Mouse (Mus musculus) activated CD4-positive, CD25-positive, alpha-beta regulatory T cell, adult 4 months (primary cell): Measurements from ENCODE around the gene Wnt6. TPM values are rescaled to one million over a fixed set of nuclear protein-coding genes. Genes with fewer than 3 reads are reported as not detected.
"Not testable (repeated sequence)": the region's sequence is repeated elsewhere in the genome, so short reads cannot be mapped to it uniquely, and the experiment has no call there.

Experiments
- ATAC-seq: one replicate; pipeline ENCODE4 v1.8.0; 2017
- polyA plus RNA-seq, 2 experiments: library from polyadenylated mRNA; unstranded; fragments of 100-300 nt; shearing (Covaris generic); gene quantifications; one replicate each; pipeline ENCODE4 v1.2.1; 2017

The Wnt6 gene
- polyA plus RNA-seq, 2 experiments from 2014 or later = not detected

- ATAC-seq = peak; percentile 42
Measured at GRCm38 (mm10) chr1:74806360-74807311, 34.9 kb downstream of the Wnt6 start.

GRCm38 (mm10) chr1:74807551-74808071 is 35.9 kb downstream of the Wnt6 start:
- ATAC-seq = no peak

DNA sequence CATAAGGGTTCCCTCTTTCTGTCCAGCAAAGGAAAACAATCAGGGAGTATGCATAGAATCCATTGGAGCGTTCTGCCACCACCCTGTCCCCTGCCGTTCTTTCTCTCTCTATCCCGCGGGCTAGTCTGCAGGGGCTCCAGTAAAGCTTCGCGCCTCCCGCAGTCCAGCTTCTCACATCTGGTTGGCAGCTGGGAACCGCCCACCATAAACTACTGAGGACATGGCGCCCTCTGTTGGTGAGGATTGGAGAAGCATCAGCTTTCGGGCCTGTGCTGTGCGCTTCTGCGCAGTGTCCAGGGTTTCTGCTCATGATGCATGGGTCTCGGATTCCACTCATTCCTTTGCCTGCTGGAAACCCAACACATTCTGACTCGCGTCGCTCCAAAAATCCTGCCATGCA is 36.4 kb downstream of the Wnt6 start:
- ATAC-seq = peak; percentile 67

DNA sequence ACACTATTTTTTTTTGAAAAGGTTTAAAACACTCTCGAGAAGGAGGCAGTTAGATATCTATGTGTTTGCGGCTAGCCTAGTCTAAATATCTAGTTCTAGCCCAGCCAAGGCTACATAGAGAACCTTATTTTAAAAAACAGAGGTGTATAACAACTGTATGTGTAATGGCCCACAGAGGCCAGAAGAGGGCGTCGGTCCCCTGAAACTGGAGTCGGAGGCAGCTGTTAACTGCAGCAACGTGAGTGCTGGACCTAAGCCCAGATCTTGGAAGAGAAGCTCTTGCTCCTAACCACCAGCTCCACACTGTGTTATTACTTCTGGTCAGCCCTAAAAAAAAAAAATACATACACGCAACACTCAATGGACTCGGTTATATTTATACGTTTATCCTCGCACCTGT is 37.3 kb downstream of the Wnt6 start:
- ATAC-seq = no peak

GRCm38 (mm10) chr1:74814931-74815647 is 43.4 kb downstream of the Wnt6 start:
- ATAC-seq = no peak

DNA sequence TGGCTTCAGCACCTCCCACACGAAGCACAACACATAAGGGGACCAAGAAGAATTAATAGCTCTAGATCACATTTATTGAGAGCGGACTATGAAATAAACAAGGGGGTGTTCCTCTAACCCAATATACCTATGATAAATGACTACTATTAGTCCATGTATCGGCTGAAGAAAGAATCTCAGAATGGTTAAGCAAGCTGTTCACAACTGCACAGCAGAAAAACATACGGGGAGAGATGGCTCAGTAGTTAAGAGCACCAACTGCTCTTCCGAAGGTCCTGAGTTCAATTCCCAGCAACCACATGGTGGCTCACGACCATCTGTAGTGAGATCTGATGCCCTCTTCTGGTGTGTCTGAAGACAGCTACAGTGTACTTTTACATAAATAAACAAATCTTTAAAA is 44.3 kb downstream of the Wnt6 start:
- not testable (repeated sequence) for ATAC-seq

DNA sequence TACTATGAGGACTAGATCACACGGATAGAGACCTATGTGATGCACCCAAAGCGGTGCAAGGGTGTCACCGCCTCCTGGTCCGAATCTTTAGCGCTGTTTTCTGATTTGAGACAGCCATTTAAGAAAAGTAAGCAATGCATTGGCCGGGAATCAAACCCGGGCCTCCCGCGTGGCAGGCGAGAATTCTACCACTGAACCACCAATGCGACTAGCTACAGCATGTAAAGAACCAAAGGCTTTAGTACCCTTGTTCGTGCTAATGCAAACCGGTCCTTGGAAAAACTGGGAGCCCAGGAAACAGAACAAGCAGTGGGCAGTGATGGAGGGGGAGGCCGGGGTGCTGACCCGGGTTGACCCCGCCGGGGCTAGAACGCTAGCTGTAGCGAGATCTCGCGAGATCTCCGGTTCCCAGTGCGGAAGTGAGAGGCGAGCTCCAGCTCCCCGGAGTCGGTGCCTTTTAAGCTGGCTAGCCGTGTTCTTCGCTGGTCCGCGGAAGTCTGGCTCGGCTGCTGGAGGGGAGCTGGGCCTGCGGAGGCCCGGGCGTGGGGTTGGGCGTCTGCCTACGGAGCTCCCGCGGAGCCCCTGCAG is 45.0 kb downstream of the Wnt6 start:
- peak; percentile 98 for ATAC-seq

GRCm38 (mm10) chr1:74817219-74817618 is 45.5 kb downstream of the Wnt6 start:
- peak; percentile 28 for ATAC-seq

- ATAC-seq = no peak
Measured at GRCm38 (mm10) chr1:74818509-74818908, 46.8 kb downstream of the Wnt6 start.

GRCm38 (mm10) chr1:74823598-74823997 is 51.9 kb downstream of the Wnt6 start:
- not testable (repeated sequence) for ATAC-seq

DNA sequence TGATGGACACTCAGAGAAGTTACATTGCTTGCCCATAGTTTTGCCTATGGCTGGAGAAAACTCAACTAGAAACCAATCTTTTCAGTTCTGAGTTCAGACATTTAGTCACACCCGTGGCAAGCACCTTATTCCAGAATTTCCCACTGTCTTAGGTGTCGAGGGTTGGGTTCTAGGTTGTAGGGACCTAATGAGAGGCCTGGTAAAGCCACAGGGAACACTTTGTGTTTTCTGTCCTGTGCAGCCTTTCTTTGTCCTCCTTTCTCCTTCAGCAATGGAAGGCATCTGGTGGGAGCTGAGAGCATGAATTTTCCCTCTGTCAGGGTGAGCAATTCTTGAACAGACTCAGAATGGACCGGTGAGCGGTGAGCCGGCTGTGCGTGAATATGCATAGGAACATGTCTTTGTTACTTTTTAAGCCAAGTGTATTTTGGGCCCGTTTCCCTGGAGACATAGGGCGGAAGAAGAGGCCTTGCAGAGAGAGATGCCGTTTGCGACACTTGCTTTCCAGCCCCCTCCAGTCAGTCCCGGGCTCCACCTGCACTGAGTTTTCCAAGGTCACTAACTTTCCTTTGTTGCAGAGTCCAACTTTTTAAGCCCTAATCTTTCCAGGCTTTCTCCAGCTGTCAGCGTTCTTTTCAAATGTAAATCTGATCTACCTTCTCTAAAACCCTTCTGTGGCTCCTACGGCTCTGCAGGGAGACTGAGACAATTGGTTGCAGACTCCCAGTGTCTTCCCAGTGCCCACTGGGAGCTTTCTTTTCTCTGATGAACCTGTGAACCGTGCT is 53.0 kb downstream of the Wnt6 start:
- ATAC-seq = no peak

DNA sequence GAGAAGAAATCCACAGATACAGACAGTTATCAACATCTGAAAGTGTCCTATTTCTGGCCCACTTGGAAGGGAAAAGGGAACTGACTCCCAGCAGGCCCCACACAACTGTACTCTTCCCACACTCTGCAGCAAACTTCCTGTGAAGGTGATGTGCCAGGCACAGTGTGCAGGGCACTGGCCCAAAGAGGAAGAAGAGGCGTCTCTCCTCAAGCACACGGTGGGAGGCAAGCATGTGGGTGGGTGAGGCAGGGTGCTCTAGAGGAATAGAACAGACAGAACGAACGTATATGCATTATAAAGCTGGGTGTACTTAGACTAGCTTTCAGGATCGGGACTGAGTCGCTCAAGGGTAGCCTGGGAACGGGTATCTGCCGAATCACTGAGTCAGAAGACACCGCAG is 58.4 kb downstream of the Wnt6 start:
- no peak for ATAC-seq

DNA sequence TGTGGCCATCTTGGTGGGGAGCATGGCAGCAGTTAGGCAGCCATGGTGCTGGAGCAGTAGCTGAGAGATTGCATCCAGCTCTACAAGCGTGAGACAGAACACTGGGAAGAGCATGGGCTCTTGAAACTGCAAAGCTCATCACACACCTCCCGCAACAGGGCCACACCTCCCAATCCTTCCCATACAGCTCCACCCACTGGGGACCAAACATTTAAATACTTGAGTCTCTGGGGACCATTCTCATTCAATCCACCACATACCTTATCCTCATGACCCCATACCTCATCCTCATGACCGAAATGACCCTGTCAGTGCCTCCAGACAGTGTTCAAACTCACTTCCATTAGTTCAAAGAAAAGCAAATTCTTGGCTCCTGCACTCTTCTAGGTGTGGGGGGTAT is 61.6 kb downstream of the Wnt6 start:
- ATAC-seq = no peak

Other genes starting within 250 kb of the Wnt6 start
- 1 to 10 TPM; 1.0 to 1.6 TPM for gene Plcd4, start 229.0 kb upstream of the Wnt6 start, polyA plus RNA-seq
- gene Usp37, start 227.6 kb upstream of the Wnt6 start, polyA plus RNA-seq = 10 to 100 TPM; 19.6 to 27.0 TPM
- gene Zfp142, start 183.6 kb upstream of the Wnt6 start, polyA plus RNA-seq = 10 to 100 TPM in 1 of 2 experiments, 1 to 10 TPM in 1; 7.0 to 12.6 TPM
- gene Bcs1l, start 183.6 kb upstream of the Wnt6 start, polyA plus RNA-seq = 10 to 100 TPM; 11.1 to 13.4 TPM
- gene Rnf25, start 170.5 kb upstream of the Wnt6 start, polyA plus RNA-seq = 10 to 100 TPM; 15.6 to 18.1 TPM
- gene Stk36, start 170.4 kb upstream of the Wnt6 start, polyA plus RNA-seq = under 1 TPM in 1 of 2 experiments, not detected in 1; 0.32 TPM
- gene Ttll4, start 110.1 kb upstream of the Wnt6 start, polyA plus RNA-seq = 10 to 100 TPM; 11.5 to 14.8 TPM
- under 1 TPM in 1 of 2 experiments, not detected in 1; 0.33 TPM for gene Cyp27a1, start 58.3 kb upstream of the Wnt6 start, polyA plus RNA-seq
- not detected for gene Prkag3, start 22.7 kb upstream of the Wnt6 start, polyA plus RNA-seq
- gene Wnt10a, start 19.6 kb downstream of the Wnt6 start, polyA plus RNA-seq = under 1 TPM in 1 of 2 experiments, not detected in 1; 0.53 TPM
- not detected for gene Cdk5r2, start 83.0 kb downstream of the Wnt6 start, polyA plus RNA-seq
- not detected for gene Fev, start 113.5 kb downstream of the Wnt6 start, polyA plus RNA-seq
- not detected for gene Cryba2, start 121.3 kb downstream of the Wnt6 start, polyA plus RNA-seq
- under 1 TPM in 1 of 2 experiments, not detected in 1; 0.07 TPM for gene Cfap65, start 163.7 kb downstream of the Wnt6 start, polyA plus RNA-seq
- not detected for gene Ihh, start 179.8 kb downstream of the Wnt6 start, polyA plus RNA-seq